Mouse (Mus musculus) forebrain, embryonic 16.5 days (tissue): ENCODE data around the gene Tlk2. TPM values are rescaled to one million over a fixed set of nuclear protein-coding genes. Genes with fewer than 3 reads are reported as not detected.

ENCODE experiments used
- ATAC-seq: fragments of 200-750 bp; cut with Nextera tagmentation; 2 replicates; pipeline ENCODE4 v1.8.0; 2017; ENCODE audit warnings: mild to moderate bottlenecking, moderate library complexity
- H3K27ac ChIP-seq: fragments of 300-500 bp; sonication (generic); 2 replicates; pipeline ENCODE4 v1.5.1; 2014; ENCODE audit warnings: low read length, control low read depth
- H3K27me3 ChIP-seq: fragments of 300-500 bp; sonication (generic); replicated peaks from 2 replicates; pipeline ENCODE4 v1.6.1; 2014; ENCODE audit warnings: low read length; ENCODE audit not compliant: control insufficient read depth, insufficient read depth
- H3K36me3 ChIP-seq: fragments of 300-500 bp; sonication (generic); 2 replicates; pipeline ENCODE4 v1.6.1; 2014; ENCODE audit not compliant: control insufficient read depth, insufficient read depth
- H3K4me1 ChIP-seq: fragments of 300-500 bp; sonication (generic); replicated peaks from 2 replicates; pipeline ENCODE4 v1.6.1; 2014; ENCODE audit warnings: low read length; ENCODE audit not compliant: control insufficient read depth, insufficient read depth
- H3K4me2 ChIP-seq: fragments of 300-500 bp; sonication (generic); 2 replicates; pipeline ENCODE4 v1.6.1; 2014; ENCODE audit warnings: mild to moderate bottlenecking, low read length, control low read depth
- H3K4me3 ChIP-seq: fragments of 300-500 bp; sonication (generic); replicated peaks from 2 replicates; pipeline ENCODE4 v1.5.1; 2014; ENCODE audit warnings: mild to moderate bottlenecking, low read length, control low read depth
- H3K9ac ChIP-seq: fragments of 300-500 bp; sonication (generic); replicated peaks from 2 replicates; pipeline ENCODE4 v1.6.1; 2014; ENCODE audit warnings: low read depth, low read length, control low read depth
- H3K9me3 ChIP-seq: fragments of 300-500 bp; sonication (generic); 2 replicates; pipeline ENCODE4 v1.6.1; 2016; ENCODE audit warnings: low read length; ENCODE audit not compliant: control insufficient read depth
- WGBS: fragments of 180-500 bp; shearing (Covaris S2); extraction: QIAGEN DNeasy Blood & Tissue Kit; methylation state at CpG from one replicate; pipeline ENCODE4 v1.1.7; 2014; 5-methylcytosine and 5-hydroxymethylcytosine counted together
- polyA plus RNA-seq: library from polyadenylated mRNA; unstranded; fragments of >200 nt; fragmentation: Nextera tagmentation; extraction: Ambion mirVana; gene quantifications from 2 replicates; pipeline ENCODE4 v1.2.1, GENCODE M21; 2015

The Tlk2 gene
- polyA plus RNA-seq, 1 experiment from 2014 or later = 17.7 TPM

DNA sequence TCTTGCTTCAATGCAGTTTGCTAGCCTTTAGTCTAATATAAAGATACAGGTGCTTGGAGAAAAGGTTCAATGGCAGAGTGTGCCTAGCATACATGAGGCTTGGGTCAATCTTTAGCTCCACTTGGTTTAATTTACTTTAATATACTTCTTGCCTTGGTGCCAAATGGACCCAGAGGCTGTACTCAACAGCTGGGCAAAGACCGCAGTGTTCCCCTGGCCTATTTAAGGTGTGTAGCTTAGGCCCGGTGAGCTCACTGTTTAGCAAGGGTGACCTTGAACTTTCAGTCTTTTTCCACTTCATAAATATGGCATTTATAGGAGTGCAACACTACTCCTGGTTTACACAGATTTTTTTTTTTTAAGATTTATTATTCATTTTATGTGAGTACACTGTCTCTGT, 55.9 kb downstream of the Tlk2 start:
- Histone ChIP-seq H3K9me3 (no peaks in the 10 kb centered on the region), H3K9ac (no peak overlapping the region), H3K36me3 (no peaks in the 10 kb centered on the region), H3K4me3 (no peak overlapping the region), H3K27ac (no peak overlapping the region), H3K27me3 (no peaks in the 10 kb centered on the region), H3K4me1 (no peaks in the 10 kb centered on the region), H3K4me2 (no peak overlapping the region)
- 98% methylated on average over 2 of the region's 2 CpGs for WGBS
- no peak for ATAC-seq

GRCm38 (mm10) chr11:105240991-105241390, 62.4 kb downstream of the Tlk2 start:
- no peak for ATAC-seq
- H3K4me2 ChIP-seq = no peak overlapping the region
- H3K4me3 ChIP-seq = no peak overlapping the region
- no peak overlapping the region for H3K27ac ChIP-seq
- H3K36me3 ChIP-seq = 0 out of 2 replicates have a peak, but pooled peaks cover 2% of the 10 kb centered on the region
- no peaks in the 10 kb centered on the region for H3K27me3 ChIP-seq
- H3K9me3 ChIP-seq = no peaks in the 10 kb centered on the region
- no peak overlapping the region for H3K9ac ChIP-seq
- no peaks in the 10 kb centered on the region for H3K4me1 ChIP-seq

DNA sequence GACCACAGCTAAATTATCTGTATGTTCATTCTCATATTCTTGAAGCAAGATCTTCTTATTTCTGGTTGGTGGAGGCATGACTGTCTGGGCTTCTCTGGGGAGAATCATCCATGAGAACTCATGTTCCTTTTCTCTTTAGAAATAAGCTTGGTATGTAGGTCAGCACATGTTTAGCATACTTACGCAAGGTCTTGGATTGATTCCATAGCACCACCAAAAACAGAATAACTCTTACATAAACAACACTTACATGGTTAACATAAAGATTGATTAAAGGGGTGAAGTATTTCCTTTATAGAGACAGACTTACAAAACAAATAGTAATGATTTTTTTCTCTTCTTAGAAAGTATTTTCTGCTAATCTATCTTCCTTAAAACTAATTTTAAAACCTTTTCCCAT, 67.8 kb downstream of the Tlk2 start:
- Histone ChIP-seq H3K9ac (no peak overlapping the region), H3K36me3 (peaks cover 16% of the 10 kb centered on the region), H3K27me3 (no peaks in the 10 kb centered on the region), H3K27ac (no peak overlapping the region), H3K4me2 (no peak overlapping the region), H3K9me3 (no peaks in the 10 kb centered on the region), H3K4me1 (no peaks in the 10 kb centered on the region), H3K4me3 (no peak overlapping the region)
- WGBS = 79% methylated on average over 1 of the region's 1 CpGs
- no peak for ATAC-seq

GRCm38 (mm10) chr11:105246785-105247184, 68.2 kb downstream of the Tlk2 start:
- no peak overlapping the region for H3K4me2 ChIP-seq
- H3K4me3 ChIP-seq = no peak overlapping the region
- 90% methylated on average over 6 of the region's 6 CpGs for WGBS
- H3K9me3 ChIP-seq = no peaks in the 10 kb centered on the region
- no peaks in the 10 kb centered on the region for H3K27me3 ChIP-seq
- H3K36me3 ChIP-seq = peaks cover 16% of the 10 kb centered on the region
- H3K4me1 ChIP-seq = no peaks in the 10 kb centered on the region
- no peak for ATAC-seq
- no peak overlapping the region for H3K9ac ChIP-seq
- no peak overlapping the region for H3K27ac ChIP-seq

GRCm38 (mm10) chr11:105247321-105247720, 68.7 kb downstream of the Tlk2 start:
- H3K36me3 ChIP-seq = peaks cover 14% of the 10 kb centered on the region
- WGBS = 88% methylated on average over 5 of the region's 5 CpGs

DNA sequence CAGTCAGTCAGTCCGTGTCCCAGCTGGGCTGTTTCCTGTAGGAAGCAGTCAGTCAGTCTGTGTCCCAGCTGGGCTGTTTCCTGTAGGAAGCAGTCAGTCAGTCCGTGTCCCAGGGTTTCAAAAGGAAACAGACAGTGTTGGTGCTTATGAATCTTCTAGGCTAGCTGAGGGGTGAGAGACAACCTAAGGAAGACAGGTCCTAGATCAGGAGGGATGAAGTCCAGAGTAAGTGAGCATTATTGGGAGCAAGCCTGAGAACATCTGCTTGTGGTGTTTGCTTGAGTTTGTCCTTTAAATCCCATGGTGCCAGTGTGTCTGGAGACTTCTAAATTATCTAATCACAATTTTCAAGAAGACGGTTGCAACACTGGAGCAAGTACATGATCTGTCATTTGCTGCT, 81.1 kb downstream of the Tlk2 start:
- H3K36me3 ChIP-seq = peaks cover 16% of the 10 kb centered on the region
- no peaks in the 10 kb centered on the region for H3K27me3 ChIP-seq
- H3K9me3 ChIP-seq = no peaks in the 10 kb centered on the region
- no peak for ATAC-seq
- no peak overlapping the region for H3K27ac ChIP-seq
- no peaks in the 10 kb centered on the region for H3K4me1 ChIP-seq
- H3K4me3 ChIP-seq = no peak overlapping the region
- no peak overlapping the region for H3K4me2 ChIP-seq
- 87% methylated on average over 3 of the region's 3 CpGs for WGBS
- H3K9ac ChIP-seq = no peak overlapping the region

More at GRCm38 (mm10) chr11:105247321-105247720, 68.7 kb downstream of the Tlk2 start:
- Histone ChIP-seq H3K27ac (no peak overlapping the region), H3K9ac (no peak overlapping the region), H3K4me3 (no peak overlapping the region), H3K4me1 (no peaks in the 10 kb centered on the region), H3K27me3 (no peaks in the 10 kb centered on the region), H3K9me3 (no peaks in the 10 kb centered on the region), H3K4me2 (no peak overlapping the region)
- ATAC-seq = no peak

- Histone ChIP-seq H3K4me1 (no peaks in the 10 kb centered on the region), H3K27me3 (no peaks in the 10 kb centered on the region), H3K27ac (no peak overlapping the region), H3K36me3 (peaks cover 7% of the 10 kb centered on the region), H3K4me3 (no peak overlapping the region), H3K4me2 (no peak overlapping the region), H3K9ac (no peak overlapping the region), H3K9me3 (no peaks in the 10 kb centered on the region)
- ATAC-seq = no peak
- 28% methylated on average over 5 of the region's 5 CpGs for WGBS
Observed at GRCm38 (mm10) chr11:105261116-105261515, 82.5 kb downstream of the Tlk2 start.

DNA sequence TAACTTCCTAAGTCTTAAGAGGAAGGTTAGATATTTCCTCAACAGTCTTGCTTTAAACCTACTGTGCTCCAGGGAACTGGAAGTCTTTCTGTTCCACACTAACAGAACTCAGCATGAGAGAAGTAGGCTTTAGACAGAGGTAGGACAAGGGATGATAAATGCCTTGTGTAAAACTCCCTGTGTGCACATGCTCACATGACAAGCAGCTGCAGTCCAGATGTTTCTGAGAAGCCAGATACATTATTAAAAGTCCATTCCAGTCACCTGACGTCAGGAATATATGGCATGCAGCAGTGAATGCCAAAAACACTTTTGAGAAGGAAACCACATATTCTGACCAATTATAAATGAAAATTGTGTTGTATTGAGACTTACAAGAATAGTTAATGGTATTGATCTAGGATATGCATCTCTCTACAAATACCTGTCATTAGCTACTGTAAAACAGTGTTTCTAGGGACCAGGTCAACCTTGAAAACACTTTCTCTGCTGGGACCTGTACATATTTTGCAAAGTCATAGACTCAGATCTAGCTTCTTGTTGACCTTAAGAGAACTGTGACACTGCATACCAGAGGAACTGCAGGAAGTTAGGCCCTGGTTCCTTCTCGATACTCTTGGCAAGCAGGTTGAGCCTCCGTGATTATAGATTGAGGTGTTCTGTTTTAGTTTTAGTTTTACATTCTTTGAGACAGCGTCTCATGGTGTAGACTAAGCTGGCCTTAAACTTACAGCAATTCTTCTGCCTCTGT, 83.2 kb downstream of the Tlk2 start:
- Histone ChIP-seq H3K4me3 (no peak overlapping the region), H3K9ac (no peak overlapping the region), H3K27ac (no peak overlapping the region), H3K4me2 (no peak overlapping the region), H3K4me1 (no peaks in the 10 kb centered on the region), H3K27me3 (no peaks in the 10 kb centered on the region), H3K36me3 (peaks cover 5% of the 10 kb centered on the region; the same call in 1 of the 2 replicates), H3K9me3 (no peaks in the 10 kb centered on the region)
- WGBS = 88% methylated on average over 4 of the region's 4 CpGs
- no peak for ATAC-seq

DNA sequence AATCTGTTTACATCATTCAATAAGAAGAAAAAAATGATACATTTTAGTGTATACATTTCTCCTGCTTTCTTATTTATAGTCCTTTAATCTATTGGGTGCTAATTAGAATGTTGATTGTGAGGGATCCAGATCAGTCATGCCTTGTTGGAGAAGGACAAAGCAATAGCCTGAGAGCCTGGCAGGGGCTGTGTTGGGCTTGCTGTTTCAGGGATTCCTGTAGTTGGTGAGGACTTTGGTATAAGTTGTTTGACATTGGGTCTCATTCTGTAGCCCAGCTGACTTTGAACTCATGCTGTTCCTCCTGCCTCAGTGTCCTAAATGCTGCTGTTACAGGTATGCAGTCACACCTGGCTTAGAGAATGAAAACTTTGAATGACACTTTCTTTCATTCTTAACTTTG, 85.9 kb downstream of the Tlk2 start:
- Histone ChIP-seq H3K4me2 (no peak overlapping the region), H3K9ac (no peak overlapping the region), H3K27ac (no peak overlapping the region), H3K36me3 (no peaks in the 10 kb centered on the region; the same call in none of the 2 replicates), H3K4me1 (no peaks in the 10 kb centered on the region), H3K9me3 (no peaks in the 10 kb centered on the region), H3K27me3 (no peaks in the 10 kb centered on the region), H3K4me3 (no peak overlapping the region)
- ATAC-seq = no peak

- Histone ChIP-seq H3K4me2 (no peak overlapping the region), H3K27me3 (no peaks in the 10 kb centered on the region), H3K36me3 (no peaks in the 10 kb centered on the region; the same call in none of the 2 replicates), H3K27ac (no peak overlapping the region), H3K9me3 (no peaks in the 10 kb centered on the region), H3K4me3 (no peak overlapping the region), H3K4me1 (no peaks in the 10 kb centered on the region), H3K9ac (no peak overlapping the region)
- ATAC-seq = no peak
- WGBS = 91% methylated on average over 3 of the region's 3 CpGs
Observed at GRCm38 (mm10) chr11:105264988-105265387, 86.4 kb downstream of the Tlk2 start.
